Mouse (Mus musculus): ENCODE results near the gene Cpne2. TPM values are rescaled to one million over a fixed set of nuclear protein-coding genes. Genes with fewer than 3 reads are reported as not detected.

Cpne2 gene
- polyA plus RNA-seq, 1 experiment from 2014 or later, result 5.0 TPM

Small RNAs within 50 kb of the gene (microRNA-seq; reads per million reads assigned to microRNA genes)
- not detected for gene Mir7072

Other genes with a start within 250 kb of the Cpne2 start
- gene Slc12a3, start 203.8 kb upstream of the Cpne2 start, polyA plus RNA-seq (2015; fragmentation: Nextera tagmentation; extraction: Ambion mirVana), result 0.15 and 0.20 TPM in 2 replicates
- 91.4 and 94.8 TPM in 2 replicates for gene Herpud1, start 146.6 kb upstream of the Cpne2 start, polyA plus RNA-seq (2015; fragmentation: Nextera tagmentation; extraction: Ambion mirVana)
- 0.28 and 0.53 TPM in 2 replicates for gene Nlrc5, start 98.6 kb upstream of the Cpne2 start, polyA plus RNA-seq (2015; fragmentation: Nextera tagmentation; extraction: Ambion mirVana)
- 20.3 and 22.4 TPM in 2 replicates for gene Rspry1, start 68.9 kb downstream of the Cpne2 start, polyA plus RNA-seq (2015; fragmentation: Nextera tagmentation; extraction: Ambion mirVana)
- gene Fam192a, start 69.0 kb downstream of the Cpne2 start, polyA plus RNA-seq (2015; fragmentation: Nextera tagmentation; extraction: Ambion mirVana), result 33.6 and 35.2 TPM in 2 replicates
- gene Arl2bp, start 133.6 kb downstream of the Cpne2 start, polyA plus RNA-seq (2015; fragmentation: Nextera tagmentation; extraction: Ambion mirVana), result 112 and 121 TPM in 2 replicates
- gene Pllp, start 163.3 kb downstream of the Cpne2 start, polyA plus RNA-seq (2015; fragmentation: Nextera tagmentation; extraction: Ambion mirVana), result 0.23 and 0.96 TPM in 2 replicates
- gene Ccl22, start 212.6 kb downstream of the Cpne2 start, polyA plus RNA-seq (2015; fragmentation: Nextera tagmentation; extraction: Ambion mirVana), result 0.08 TPM in 1 of 2 replicates, not detected in the other
- 9.4 and 9.7 TPM in 2 replicates for gene Cx3cl1, start 239.0 kb downstream of the Cpne2 start, polyA plus RNA-seq (2015; fragmentation: Nextera tagmentation; extraction: Ambion mirVana)